Mouse (Mus musculus) naive thymus-derived CD4-positive, alpha-beta T cell, adult 2 months (primary cell): ENCODE measurements around the gene Adgrf1.

Experiments
- DNase-seq: peaks from one replicate; pipeline ENCODE4 v3.0.0-alpha.2; 2011; ENCODE audit warnings: low read depth

Gene Adgrf1

DNA sequence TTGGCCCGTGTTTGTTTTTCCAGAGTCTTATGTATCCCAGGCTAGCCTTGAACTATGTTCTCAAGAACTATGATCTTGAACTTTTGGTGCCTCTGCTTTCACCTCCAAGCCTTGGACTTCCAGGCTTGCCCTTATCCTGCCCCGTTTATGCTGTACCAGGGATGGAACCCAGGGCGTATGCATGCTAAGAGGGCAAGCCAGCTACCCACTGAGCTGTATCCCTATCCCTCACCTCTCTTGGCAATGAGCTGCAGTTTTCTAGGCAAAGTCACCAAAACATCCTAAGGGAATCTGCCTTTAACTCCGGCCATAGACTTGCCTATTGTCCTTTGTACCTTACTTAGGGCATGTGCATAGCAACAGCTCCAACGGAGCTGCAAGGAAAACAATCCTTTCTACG lies 92.8 kb downstream of the Adgrf1 start:
- DNase-seq: no peak

DNA sequence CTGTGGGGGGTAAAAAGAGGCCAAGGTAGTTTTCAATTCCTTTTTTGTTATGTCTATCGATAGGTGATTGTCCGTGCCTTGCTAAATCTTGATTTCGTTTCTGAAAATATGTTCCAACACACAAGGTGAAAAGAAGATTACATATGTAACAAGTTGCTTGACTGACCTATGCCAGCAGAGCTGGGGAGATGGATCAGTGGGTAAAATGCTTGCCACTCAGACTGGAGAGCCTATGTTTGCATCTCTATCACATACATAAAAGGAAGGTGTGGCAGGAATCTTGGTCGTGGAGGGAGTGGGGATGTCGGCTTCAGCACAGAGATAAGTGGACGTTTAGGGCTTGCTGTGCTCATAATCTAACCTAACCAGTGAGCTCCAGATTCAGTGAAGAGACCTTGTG lies 93.8 kb downstream of the Adgrf1 start:
- no peak for DNase-seq

DNA sequence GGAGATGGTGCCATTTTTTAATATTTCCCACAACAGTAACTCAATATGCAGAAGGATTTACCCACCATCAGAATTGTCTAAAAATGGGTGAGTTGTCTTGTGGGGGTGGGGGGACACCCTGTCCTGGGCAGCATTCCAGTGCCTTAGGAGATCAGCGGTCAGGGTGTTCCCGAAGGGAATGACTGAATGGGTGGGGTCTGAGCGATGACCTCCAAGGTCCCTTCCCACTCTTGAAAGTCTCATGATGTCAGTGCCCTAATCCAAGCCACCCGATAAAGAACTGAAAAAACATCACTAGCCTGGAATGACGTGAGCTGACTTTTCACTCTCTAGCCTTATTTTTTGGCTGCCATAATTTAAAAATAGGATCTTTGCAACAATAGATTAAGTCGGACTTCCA lies 95.2 kb downstream of the Adgrf1 start:
- no peak for DNase-seq

DNA sequence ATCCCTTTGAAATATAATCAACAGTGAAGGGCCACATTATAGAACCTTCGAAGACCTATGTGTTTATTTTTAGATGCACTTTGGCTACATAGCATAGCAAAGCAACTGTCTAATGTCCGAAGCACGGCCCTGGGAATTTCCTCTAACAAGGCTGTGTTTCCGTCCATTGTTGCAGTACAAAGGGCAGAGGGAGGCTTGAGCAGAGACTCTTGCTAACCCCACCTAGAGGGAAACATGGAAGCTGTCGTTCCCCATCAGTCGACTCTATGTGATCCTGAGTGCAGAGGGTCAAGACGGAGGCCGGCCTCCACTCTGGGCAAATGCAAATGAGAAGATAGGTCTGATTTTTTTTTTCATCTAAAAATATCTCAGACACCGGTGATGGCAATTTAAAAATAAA lies 96.4 kb downstream of the Adgrf1 start:
- no peak for DNase-seq

DNA sequence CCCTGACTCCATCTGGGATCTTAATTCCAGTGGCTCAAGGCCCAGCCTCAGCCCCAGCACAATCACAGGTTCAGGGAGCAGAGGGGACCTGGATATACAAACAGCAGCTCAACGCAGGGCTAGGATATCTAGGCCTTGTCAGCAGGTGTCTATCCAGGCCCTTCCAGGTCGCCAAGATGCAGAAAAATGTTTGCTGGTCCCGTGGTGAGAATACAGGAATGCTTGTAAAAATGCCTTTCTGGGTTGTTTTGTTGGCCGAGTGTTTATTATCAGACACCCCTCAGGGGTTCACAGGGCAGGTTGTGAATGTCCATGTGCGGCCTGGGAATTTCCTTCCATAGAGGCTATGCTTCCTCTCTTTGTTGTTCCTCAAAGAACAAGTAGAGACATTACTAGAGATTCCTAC lies 98.0 kb downstream of the Adgrf1 start:
- DNase-seq: no peak

DNA sequence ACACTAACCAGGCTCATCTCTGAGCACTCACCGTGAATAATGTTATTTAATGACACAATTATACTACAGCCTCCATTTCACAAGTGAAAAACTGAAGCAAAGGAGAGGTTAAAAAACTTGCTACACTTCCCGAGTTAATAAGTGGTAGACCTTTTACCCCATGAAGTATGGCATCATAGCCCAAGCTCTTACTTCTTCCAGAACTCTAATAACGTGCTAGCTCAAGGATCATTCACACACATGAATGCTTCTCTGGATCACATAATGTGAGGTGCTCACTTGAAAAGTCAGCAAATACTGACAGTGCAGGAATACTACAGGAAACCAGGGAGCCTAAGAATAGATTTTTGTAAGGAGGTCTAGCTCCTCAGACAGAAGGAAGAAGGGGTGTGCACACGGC lies 102.5 kb downstream of the Adgrf1 start:
- DNase-seq: no peak

DNA sequence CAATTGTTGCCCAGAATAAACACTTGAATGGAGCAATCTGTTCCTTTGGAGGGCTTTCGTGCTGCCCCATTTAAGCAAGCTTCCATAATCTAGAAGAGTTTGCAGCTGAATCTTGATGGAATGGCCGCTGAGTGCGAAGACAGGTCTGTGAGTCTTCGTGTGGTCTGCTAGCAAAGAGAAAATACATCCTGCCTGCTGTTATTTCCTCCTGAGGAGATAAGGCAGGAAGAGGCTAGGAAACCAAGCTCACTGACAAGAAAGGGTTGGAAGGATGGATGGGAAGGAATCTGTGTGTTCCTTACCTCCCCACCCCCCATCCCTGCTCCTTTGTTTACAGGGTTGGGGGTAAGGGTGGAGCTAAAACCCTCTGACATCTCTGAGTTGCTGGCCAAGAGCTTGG lies 103.9 kb downstream of the Adgrf1 start:
- DNase-seq: no peak
